Mouse (Mus musculus) ES-Bruce4 (cell line): ENCODE measurements at regions not wholly inside any gene's neighbourhood (a gene's known extent, or its start where the extent isn't known, plus 50 kb on each side); places are given as distances from the start of the nearest gene placed in this dataset.

Source experiments
- CTCF ChIP-seq: IDR thresholded peaks from one replicate; pipeline ENCODE4 v1.8.1; 2011; ENCODE audit warnings: low read depth, low read length
- EP300 ChIP-seq: IDR thresholded peaks from 2 replicates; pipeline ENCODE4 v1.6.1; 2011; ENCODE audit warnings: low read depth, low read length; ENCODE audit not compliant: insufficient read depth
- POLR2A ChIP-seq: IDR thresholded peaks from one replicate; pipeline ENCODE4 v1.8.1; 2011; ENCODE audit warnings: low read length; ENCODE audit not compliant: insufficient read depth

GRCm38 (mm10) chr5:101122914-101123313 lies 277.4 kb downstream of the Gpat3 start:
- no peak for TF ChIP-seq CTCF
- TF ChIP-seq POLR2A = no peak
- TF ChIP-seq EP300 = no peak
